Mouse (Mus musculus) midbrain, embryonic 13.5 days (tissue): ENCODE results near the gene Gfod1. TPM values are rescaled to one million over a fixed set of nuclear protein-coding genes. Genes with fewer than 3 reads are reported as not detected.

ENCODE experiments used
- ATAC-seq: fragments of 200-750 bp; cut with Nextera tagmentation; 2 replicates; pipeline ENCODE4 v1.8.0; 2017; ENCODE audit warnings: mild to moderate bottlenecking, moderate TSS enrichment, moderate library complexity
- H3K27ac ChIP-seq: fragments of 300-500 bp; sonication (generic); 2 replicates; pipeline ENCODE4 v1.5.1; 2015; ENCODE audit warnings: inconsistent platforms, mild to moderate bottlenecking, moderate library complexity
- H3K27me3 ChIP-seq: fragments of 300-500 bp; sonication (generic); 2 replicates; pipeline ENCODE4 v1.6.1; 2015; ENCODE audit warnings: mild to moderate bottlenecking, inconsistent platforms
- H3K36me3 ChIP-seq: fragments of 300-500 bp; sonication (generic); 2 replicates; pipeline ENCODE4 v1.6.1; 2015; ENCODE audit warnings: mild to moderate bottlenecking, inconsistent platforms
- H3K4me1 ChIP-seq: fragments of 300-500 bp; sonication (generic); replicated peaks from 2 replicates; pipeline ENCODE4 v1.6.1; 2015; ENCODE audit warnings: inconsistent platforms
- H3K4me2 ChIP-seq: fragments of 300-500 bp; sonication (generic); replicated peaks from 2 replicates; pipeline ENCODE4 v1.6.1; 2015; ENCODE audit warnings: moderate library complexity, mild to moderate bottlenecking, inconsistent platforms
- H3K4me3 ChIP-seq: fragments of 300-500 bp; sonication (generic); replicated peaks from 2 replicates; pipeline ENCODE4 v1.5.1; 2015; ENCODE audit warnings: mild to moderate bottlenecking, inconsistent platforms
- H3K9ac ChIP-seq: fragments of 300-500 bp; sonication (generic); replicated peaks from 2 replicates; pipeline ENCODE4 v1.6.1; 2015; ENCODE audit warnings: mild to moderate bottlenecking, inconsistent platforms
- H3K9me3 ChIP-seq: fragments of 300-500 bp; sonication (generic); 2 replicates; pipeline ENCODE4 v1.6.1; 2016; ENCODE audit warnings: mild to moderate bottlenecking, inconsistent platforms
- WGBS: fragments of 180-500 bp; shearing (Covaris S2); methylation state at CpG from one replicate; pipeline ENCODE4 v1.1.7; 2015; 5-methylcytosine and 5-hydroxymethylcytosine counted together
- polyA plus RNA-seq: library from polyadenylated mRNA; unstranded; fragments of >200 nt; fragmentation: Nextera tagmentation; extraction: Ambion mirVana; gene quantifications from 2 replicates; pipeline ENCODE4 v1.2.1, GENCODE M21; 2015

The Gfod1 gene
- polyA plus RNA-seq, 1 experiment from 2014 or later = 1.7 TPM

GRCm38 (mm10) chr13:43221290-43221689, 82.7 kb downstream of the Gfod1 start:
- Histone ChIP-seq H3K4me3 (no peak overlapping the region), H3K9me3 (no peaks in the 10 kb centered on the region), H3K27me3 (no peaks in the 10 kb centered on the region), H3K4me2 (no peak overlapping the region), H3K9ac (no peak overlapping the region), H3K36me3 (no peaks in the 10 kb centered on the region), H3K27ac (no peak overlapping the region), H3K4me1 (peaks cover 7% of the 10 kb centered on the region)
- ATAC-seq = no peak
- WGBS = 87% methylated on average over 6 of the region's 6 CpGs

GRCm38 (mm10) chr13:43220635-43221034, 83.3 kb downstream of the Gfod1 start:
- H3K4me3 ChIP-seq = no peak overlapping the region
- no peaks in the 10 kb centered on the region for H3K27me3 ChIP-seq
- ATAC-seq = no peak
- 100% methylated on average over 1 of the region's 1 CpGs for WGBS
- H3K36me3 ChIP-seq = no peaks in the 10 kb centered on the region
- no peak overlapping the region for H3K9ac ChIP-seq
- peaks cover 14% of the 10 kb centered on the region for H3K4me1 ChIP-seq
- no peak overlapping the region for H3K4me2 ChIP-seq
- no peak overlapping the region for H3K27ac ChIP-seq
- no peaks in the 10 kb centered on the region for H3K9me3 ChIP-seq

DNA sequence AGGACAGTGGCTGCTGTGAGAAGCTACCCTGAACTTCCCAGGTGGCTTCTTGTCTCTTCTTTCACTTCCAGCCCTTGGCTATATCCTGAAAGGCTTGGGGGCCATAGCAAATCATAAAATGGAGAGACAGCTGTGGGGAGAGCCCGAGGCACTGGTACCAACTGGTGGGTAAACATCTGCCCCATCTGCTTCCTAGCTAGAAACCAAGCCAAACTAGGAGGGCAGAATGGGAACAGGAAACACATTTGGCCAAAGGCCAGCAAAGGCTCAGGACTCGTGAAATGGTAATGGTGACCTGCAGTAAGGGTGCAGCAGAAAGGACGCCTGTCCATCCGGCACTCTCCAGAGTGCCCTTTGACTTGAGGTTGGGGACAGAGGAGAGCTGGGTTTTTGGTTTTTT, 85.2 kb downstream of the Gfod1 start:
- Histone ChIP-seq H3K27ac (no peak overlapping the region), H3K4me3 (no peak overlapping the region)

DNA sequence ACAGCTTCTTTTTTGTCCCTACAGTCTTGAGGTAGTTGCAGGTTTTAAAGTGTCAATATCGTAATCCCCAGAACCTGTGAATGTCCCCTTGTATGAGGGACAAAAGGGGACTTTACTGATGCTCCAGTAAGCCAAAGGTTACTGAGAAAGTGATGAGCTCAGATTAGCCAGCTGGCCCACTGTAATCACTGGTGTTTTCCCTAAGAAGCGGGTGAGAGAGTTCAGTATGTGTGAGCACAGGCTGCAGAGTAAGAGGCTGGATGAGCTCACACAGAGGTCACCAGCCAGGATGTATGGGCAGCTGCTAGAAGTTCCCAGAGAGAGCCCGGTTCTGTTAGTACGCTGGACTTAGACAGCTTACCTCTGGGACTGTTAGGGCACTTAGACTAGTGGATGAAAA, 85.7 kb downstream of the Gfod1 start:
- no peak overlapping the region for H3K4me3 ChIP-seq
- H3K9ac ChIP-seq = no peak overlapping the region
- no peaks in the 10 kb centered on the region for H3K27me3 ChIP-seq
- no peak overlapping the region for H3K27ac ChIP-seq
- peaks cover 26% of the 10 kb centered on the region for H3K4me1 ChIP-seq
- 62% methylated on average over 4 of the region's 4 CpGs for WGBS
- no peaks in the 10 kb centered on the region for H3K36me3 ChIP-seq
- H3K9me3 ChIP-seq = no peaks in the 10 kb centered on the region
- ATAC-seq = no peak
- no peak overlapping the region for H3K4me2 ChIP-seq

More for the DNA sequence above, 85.2 kb downstream of the Gfod1 start:
- H3K36me3 ChIP-seq = no peaks in the 10 kb centered on the region
- WGBS = 76% methylated on average over 4 of the region's 4 CpGs
- peaks cover 26% of the 10 kb centered on the region for H3K4me1 ChIP-seq
- H3K9me3 ChIP-seq = no peaks in the 10 kb centered on the region
- no peak for ATAC-seq
- no peak overlapping the region for H3K9ac ChIP-seq
- H3K27me3 ChIP-seq = no peaks in the 10 kb centered on the region
- no peak overlapping the region for H3K4me2 ChIP-seq

DNA sequence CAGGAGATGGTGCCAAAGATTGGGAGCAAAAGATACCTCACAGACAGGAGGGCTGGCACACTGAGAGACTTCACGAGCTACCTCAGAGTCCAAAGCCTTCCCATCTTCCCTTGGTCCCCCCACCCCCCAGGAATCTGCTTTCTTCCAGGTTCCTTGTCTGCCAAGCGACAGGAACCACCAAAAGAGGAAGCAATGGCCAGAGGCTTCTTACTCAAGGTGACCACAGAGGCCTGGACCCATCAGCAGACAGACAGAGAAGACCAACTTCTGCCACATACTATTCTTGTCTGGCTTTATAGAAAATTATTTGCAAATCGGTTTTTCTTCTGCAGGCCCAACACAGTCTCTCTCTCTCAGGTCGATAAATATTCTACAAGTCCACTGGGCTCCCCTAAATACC, 86.3 kb downstream of the Gfod1 start:
- Histone ChIP-seq H3K4me1 (peaks cover 26% of the 10 kb centered on the region), H3K27ac (no peak overlapping the region), H3K9ac (no peak overlapping the region), H3K27me3 (no peaks in the 10 kb centered on the region), H3K9me3 (no peaks in the 10 kb centered on the region), H3K4me3 (no peak overlapping the region), H3K36me3 (no peaks in the 10 kb centered on the region), H3K4me2 (no peak overlapping the region)
- WGBS = 83% methylated on average over 4 of the region's 4 CpGs
- no peak for ATAC-seq

GRCm38 (mm10) chr13:43217059-43217458, 86.9 kb downstream of the Gfod1 start:
- H3K27me3 ChIP-seq = no peaks in the 10 kb centered on the region
- H3K36me3 ChIP-seq = no peaks in the 10 kb centered on the region
- peaks cover 26% of the 10 kb centered on the region for H3K4me1 ChIP-seq
- WGBS = 92% methylated on average over 8 of the region's 8 CpGs
- H3K9ac ChIP-seq = no peak overlapping the region
- no peak for ATAC-seq
- H3K4me3 ChIP-seq = no peak overlapping the region
- H3K4me2 ChIP-seq = no peak overlapping the region
- no peaks in the 10 kb centered on the region for H3K9me3 ChIP-seq
- H3K27ac ChIP-seq = no peak overlapping the region

GRCm38 (mm10) chr13:43215994-43216706, 87.8 kb downstream of the Gfod1 start:
- Histone ChIP-seq H3K4me1 (peaks cover 26% of the 10 kb centered on the region), H3K27me3 (no peaks in the 10 kb centered on the region), H3K4me2 (no peak overlapping the region), H3K9me3 (no peaks in the 10 kb centered on the region), H3K4me3 (no peak overlapping the region), H3K27ac (peak overlapping the region; percentile 3; the same call in 1 of the 2 replicates), H3K9ac (no peak overlapping the region), H3K36me3 (no peaks in the 10 kb centered on the region)
- WGBS = 73% methylated on average over 9 of the region's 9 CpGs
- ATAC-seq = no peak

DNA sequence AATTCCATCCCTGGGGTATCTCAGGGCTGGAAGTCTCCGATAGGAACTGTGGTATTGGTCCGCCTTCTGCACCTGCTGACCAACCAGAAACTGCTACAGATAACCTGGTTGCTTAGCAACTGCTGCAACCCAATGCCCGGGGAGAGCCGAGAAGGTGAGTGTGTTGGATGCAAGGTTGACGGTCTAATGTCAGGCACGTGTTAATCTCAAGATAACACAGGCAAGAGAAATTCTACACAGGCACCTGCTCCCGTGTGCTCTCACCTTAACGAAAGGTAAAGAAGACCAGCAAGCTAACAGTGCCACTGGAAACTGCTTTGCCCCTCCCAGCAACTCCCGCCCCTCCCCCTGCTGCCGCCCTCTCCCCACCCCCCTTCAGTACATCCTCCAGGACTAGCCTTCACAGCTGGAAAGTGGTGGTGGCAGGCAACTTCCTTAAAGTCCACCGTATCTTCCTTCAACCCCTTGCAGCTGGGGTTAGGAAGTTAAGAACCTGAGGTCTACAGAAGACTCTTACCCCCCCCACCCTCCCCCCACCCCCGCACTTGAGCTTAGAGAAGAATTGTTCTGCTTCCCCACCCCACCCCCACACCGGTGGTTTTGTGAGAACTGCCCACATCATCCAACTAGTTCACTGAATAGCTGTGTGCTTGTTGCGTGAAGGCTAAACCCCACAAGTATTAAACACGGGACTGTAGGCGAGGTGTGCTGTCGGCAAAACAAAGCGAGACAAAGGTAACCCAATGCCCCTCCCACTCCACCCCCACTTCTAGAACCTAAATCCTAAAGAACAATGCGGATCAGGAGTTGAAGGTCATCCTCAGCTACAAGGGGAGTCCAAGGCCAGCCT, 88.6 kb downstream of the Gfod1 start:
- ATAC-seq = peak; percentile 85
- 0 out of 2 replicates have a peak overlapping the region, but pooled peaks have one; percentile 21 for H3K9ac ChIP-seq
- H3K27me3 ChIP-seq = no peaks in the 10 kb centered on the region
- peak overlapping the region; percentile 44 for H3K4me2 ChIP-seq
- peak overlapping the region; percentile 26; the same call in 1 of the 2 replicates for H3K27ac ChIP-seq
- no peaks in the 10 kb centered on the region for H3K9me3 ChIP-seq
- peaks cover 26% of the 10 kb centered on the region for H3K4me1 ChIP-seq
- H3K4me3 ChIP-seq = no peak overlapping the region
- WGBS = 14% methylated on average over 19 of the region's 19 CpGs
- H3K36me3 ChIP-seq = no peaks in the 10 kb centered on the region

- Histone ChIP-seq H3K27ac (no peak overlapping the region), H3K36me3 (no peaks in the 10 kb centered on the region), H3K4me1 (peaks cover 29% of the 10 kb centered on the region), H3K9me3 (no peaks in the 10 kb centered on the region), H3K27me3 (no peaks in the 10 kb centered on the region), H3K9ac (no peak overlapping the region), H3K4me2 (no peak overlapping the region), H3K4me3 (no peak overlapping the region)
- no peak for ATAC-seq
- WGBS = 61% methylated on average over 7 of the region's 7 CpGs
Measured at GRCm38 (mm10) chr13:43212338-43212737, 91.6 kb downstream of the Gfod1 start.

DNA sequence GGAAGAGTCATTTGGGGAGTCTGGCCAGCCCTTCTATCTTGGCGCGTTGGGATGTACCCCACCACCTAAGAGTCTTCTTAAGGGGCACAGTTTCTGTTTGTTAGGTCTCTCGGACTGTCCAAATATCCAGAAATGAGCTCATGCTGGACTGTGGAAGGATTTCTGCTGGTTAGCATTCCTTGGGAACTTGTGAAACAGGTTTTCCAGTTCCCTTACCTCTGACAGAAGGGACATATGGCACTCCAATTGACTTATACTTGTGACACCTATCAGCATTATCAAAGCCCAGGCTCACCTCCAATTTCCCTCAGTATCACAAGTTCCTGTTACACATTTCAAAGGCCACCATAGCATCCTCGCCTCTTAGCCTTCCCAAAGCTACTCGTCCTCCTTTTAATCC, 93.0 kb downstream of the Gfod1 start:
- Histone ChIP-seq H3K27me3 (no peaks in the 10 kb centered on the region), H3K4me2 (no peak overlapping the region), H3K27ac (no peak overlapping the region), H3K9me3 (no peaks in the 10 kb centered on the region), H3K4me3 (no peak overlapping the region), H3K9ac (no peak overlapping the region), H3K36me3 (no peaks in the 10 kb centered on the region), H3K4me1 (peaks cover 25% of the 10 kb centered on the region)
- no peak for ATAC-seq
- WGBS = 90% methylated on average over 5 of the region's 5 CpGs

GRCm38 (mm10) chr13:43209560-43209959, 94.4 kb downstream of the Gfod1 start:
- Histone ChIP-seq H3K4me1 (peaks cover 11% of the 10 kb centered on the region; the same call in 1 of the 2 replicates), H3K9me3 (no peaks in the 10 kb centered on the region), H3K27ac (no peak overlapping the region), H3K9ac (no peak overlapping the region), H3K27me3 (no peaks in the 10 kb centered on the region), H3K4me2 (no peak overlapping the region), H3K36me3 (no peaks in the 10 kb centered on the region), H3K4me3 (no peak overlapping the region)
- 66% methylated on average over 5 of the region's 5 CpGs for WGBS
- no peak for ATAC-seq

GRCm38 (mm10) chr13:43208914-43209439, 95.0 kb downstream of the Gfod1 start:
- H3K4me2 ChIP-seq = no peak overlapping the region
- H3K4me3 ChIP-seq = no peak overlapping the region
- peaks cover 9% of the 10 kb centered on the region; the same call in 1 of the 2 replicates for H3K4me1 ChIP-seq
- 45% methylated on average over 16 of the region's 16 CpGs for WGBS
- no peaks in the 10 kb centered on the region for H3K27me3 ChIP-seq
- no peaks in the 10 kb centered on the region for H3K9me3 ChIP-seq
- no peaks in the 10 kb centered on the region for H3K36me3 ChIP-seq
- no peak overlapping the region for H3K27ac ChIP-seq
- no peak for ATAC-seq
- H3K9ac ChIP-seq = no peak overlapping the region
